Mouse (Mus musculus) limb, embryonic 14.5 days (tissue): ENCODE measurements at regions not wholly inside any gene's neighbourhood (a gene's known extent, or its start where the extent isn't known, plus 50 kb on each side); places are given as distances from the start of the nearest gene placed in this dataset.
A peak's percentile ranks its signal among the peaks of the same experiment; 100 is the strongest.
"Not testable (repeated sequence)": the region's sequence is repeated elsewhere in the genome, so short reads cannot be mapped to it uniquely, and the experiment has no call there.

Source experiments
- ATAC-seq: fragments of 200-750 bp; cut with Nextera tagmentation; 2 replicates; pipeline ENCODE4 v1.8.0; 2017; ENCODE audit warnings: low read depth, moderate number of reproducible peaks, moderate TSS enrichment; ENCODE audit not compliant: low FRiP score
- DNase-seq: peaks from one replicate; pipeline ENCODE4 v3.0.0-alpha.2; 2015; ENCODE audit warnings: low spot score
- H3K27ac ChIP-seq: fragments of 300-500 bp; sonication (generic); replicated peaks from 2 replicates; pipeline ENCODE4 v1.5.1; 2014; ENCODE audit warnings: low read depth, mild to moderate bottlenecking, low read length, moderate library complexity, mixed read lengths
- H3K27me3 ChIP-seq: fragments of 300-500 bp; sonication (generic); 2 replicates; pipeline ENCODE4 v1.6.1; 2014; ENCODE audit warnings: low read length, mixed read lengths; ENCODE audit not compliant: control insufficient read depth, insufficient read depth
- H3K36me3 ChIP-seq: fragments of 300-500 bp; sonication (generic); 2 replicates; pipeline ENCODE4 v1.6.1; 2014; ENCODE audit warnings: mild to moderate bottlenecking, low read length, moderate library complexity, mixed read lengths; ENCODE audit not compliant: control insufficient read depth, insufficient read depth
- H3K4me1 ChIP-seq: fragments of 300-500 bp; sonication (generic); 2 replicates; pipeline ENCODE4 v1.6.1; 2014; ENCODE audit warnings: antibody characterized with exemption, low read length, mixed read lengths; ENCODE audit not compliant: control insufficient read depth, insufficient read depth
- H3K4me2 ChIP-seq: fragments of 300-500 bp; sonication (generic); replicated peaks from 2 replicates; pipeline ENCODE4 v1.6.1; 2014; ENCODE audit warnings: low read depth, mild to moderate bottlenecking, low read length, moderate library complexity; ENCODE audit not compliant: severe bottlenecking
- H3K4me3 ChIP-seq: fragments of 300-500 bp; sonication (generic); replicated peaks from 2 replicates; pipeline ENCODE4 v1.5.1; 2014; ENCODE audit warnings: low read length
- H3K9ac ChIP-seq: fragments of 300-500 bp; sonication (generic); 2 replicates; pipeline ENCODE4 v1.6.1; 2014; ENCODE audit warnings: mild to moderate bottlenecking, low read depth, low read length, moderate library complexity; ENCODE audit not compliant: severe bottlenecking
- H3K9me3 ChIP-seq: fragments of 300-500 bp; sonication (generic); 2 replicates; pipeline ENCODE4 v1.6.1; 2016; ENCODE audit warnings: low read length; ENCODE audit not compliant: control insufficient read depth
- POLR2A ChIP-seq: fragments of 200-500 bp; IDR thresholded peaks from 2 replicates; pipeline ENCODE4 v1.8.0; 2012; ENCODE audit warnings: inconsistent platforms, mild to moderate bottlenecking, moderate library complexity, borderline replicate concordance; ENCODE audit not compliant: insufficient read depth, insufficient read length; ENCODE audit errors: extremely low read depth
- WGBS: fragments of 180-500 bp; shearing (Covaris S2); extraction: QIAGEN DNeasy Blood & Tissue Kit; methylation state at CpG from one replicate; pipeline ENCODE4 v1.1.7; 2014; 5-methylcytosine and 5-hydroxymethylcytosine counted together

GRCm38 (mm10) chr3:41504867-41505266 lies 50.7 kb upstream of the Jade1 start:
- no peak for ATAC-seq
- DNase-seq, result no peak
- H3K27me3 ChIP-seq, result no peaks in the 10 kb centered on the region
- H3K9me3 ChIP-seq, result no peaks in the 10 kb centered on the region
- no peaks in the 10 kb centered on the region for H3K4me1 ChIP-seq
- no peak overlapping the region for H3K9ac ChIP-seq
- H3K4me3 ChIP-seq, result no peak overlapping the region
- 95% methylated on average over 4 of the region's 4 CpGs for WGBS
- H3K36me3 ChIP-seq, result no peaks in the 10 kb centered on the region
- H3K27ac ChIP-seq, result no peak overlapping the region
- H3K4me2 ChIP-seq, result no peak overlapping the region
- no peak for TF ChIP-seq POLR2A

GRCm38 (mm10) chr3:41502161-41502560 lies 53.4 kb upstream of the Jade1 start:
- Histone ChIP-seq H3K4me2 (no peak overlapping the region), H3K36me3 (no peaks in the 10 kb centered on the region), H3K4me1 (no peaks in the 10 kb centered on the region), H3K4me3 (no peak overlapping the region), H3K27ac (no peak overlapping the region), H3K9me3 (no peaks in the 10 kb centered on the region), H3K9ac (no peak overlapping the region), H3K27me3 (no peaks in the 10 kb centered on the region)
- DNase-seq (no peak), ATAC-seq (no peak)
- TF ChIP-seq POLR2A, result no peak
- 82% methylated on average over 3 of the region's 3 CpGs for WGBS

DNA sequence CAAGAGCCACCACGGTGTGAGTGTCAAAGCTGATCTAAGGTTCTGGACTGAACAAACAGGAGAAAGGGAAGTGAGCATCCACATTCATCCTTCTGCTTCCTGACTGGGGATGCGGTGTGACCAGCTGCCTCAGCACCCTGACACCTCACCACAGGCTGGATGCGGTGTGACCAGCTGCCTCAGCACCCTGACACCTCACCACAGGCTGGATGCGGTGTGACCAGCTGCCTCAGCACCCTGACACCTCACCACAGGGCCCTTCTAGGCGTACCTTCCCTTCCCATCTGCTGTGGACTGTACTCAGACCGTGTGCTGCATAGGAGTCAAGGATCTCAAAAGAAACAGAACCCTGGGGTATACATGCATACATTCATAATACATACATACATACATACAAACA lies 53.9 kb upstream of the Jade1 start:
- not testable (repeated sequence) for ATAC-seq, H3K9me3 ChIP-seq, H3K9ac ChIP-seq, H3K4me1 ChIP-seq, H3K27me3 ChIP-seq, H3K4me3 ChIP-seq, H3K4me2 ChIP-seq, H3K27ac ChIP-seq, DNase-seq, H3K36me3 ChIP-seq
- 62% methylated on average over 6 of the region's 6 CpGs for WGBS

GRCm38 (mm10) chr3:41501124-41501523 lies 54.4 kb upstream of the Jade1 start:
- Histone ChIP-seq H3K9me3 (no peaks in the 10 kb centered on the region), H3K36me3 (no peaks in the 10 kb centered on the region), H3K27ac (no peak overlapping the region), H3K9ac (no peak overlapping the region), H3K4me3 (no peak overlapping the region), H3K27me3 (no peaks in the 10 kb centered on the region), H3K4me1 (no peaks in the 10 kb centered on the region), H3K4me2 (no peak overlapping the region)
- ATAC-seq, result no peak
- DNase-seq, result no peak
- no peak for TF ChIP-seq POLR2A
- WGBS, result 83% methylated on average over 6 of the region's 6 CpGs

DNA sequence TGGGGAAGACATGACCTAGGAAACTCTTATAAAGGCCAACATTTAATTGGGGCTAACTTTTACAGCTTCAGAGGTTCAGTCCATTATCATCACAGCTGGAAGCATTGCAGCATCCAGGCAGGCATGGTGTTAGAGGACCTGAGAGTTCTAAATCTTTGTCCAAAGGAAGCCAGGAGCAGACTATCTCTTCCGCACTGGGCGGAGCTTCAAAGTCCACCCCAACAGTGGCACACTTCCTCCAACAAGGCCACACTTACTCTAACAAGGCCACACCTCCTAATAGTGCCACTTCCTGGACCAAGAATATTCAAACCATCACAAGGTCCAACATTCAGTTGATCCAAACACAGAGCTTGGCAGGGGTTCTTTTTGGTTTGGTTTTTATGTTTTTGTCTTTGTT lies 55.9 kb upstream of the Jade1 start:
- WGBS, result 92% methylated on average over 2 of the region's 2 CpGs
- TF ChIP-seq POLR2A, result no peak
- Histone ChIP-seq H3K4me1 (no peaks in the 10 kb centered on the region), H3K36me3 (no peaks in the 10 kb centered on the region), H3K4me3 (no peak overlapping the region), H3K27ac (no peak overlapping the region), H3K4me2 (no peak overlapping the region), H3K27me3 (no peaks in the 10 kb centered on the region), H3K9me3 (no peaks in the 10 kb centered on the region), H3K9ac (no peak overlapping the region)
- DNase-seq (no peak), ATAC-seq (no peak)

DNA sequence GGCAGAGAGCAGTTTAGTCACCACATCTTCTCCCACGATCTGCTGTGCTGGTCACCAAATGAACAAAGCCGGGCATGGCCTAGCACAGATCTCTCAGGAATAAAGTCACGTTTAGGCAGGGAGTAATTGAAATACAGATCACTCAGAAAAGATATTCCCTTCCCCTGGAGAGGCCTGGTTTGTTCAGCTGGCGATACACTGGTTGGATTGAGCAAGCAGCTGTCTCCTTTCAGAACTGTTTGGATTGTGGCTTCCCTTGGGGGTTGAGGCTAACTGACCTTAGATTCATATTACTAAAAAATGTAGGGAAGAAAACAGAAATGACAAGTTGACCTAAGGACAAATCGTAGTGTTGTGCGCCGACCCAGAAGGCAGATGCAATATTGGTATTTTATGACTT lies 56.7 kb upstream of the Jade1 start:
- Histone ChIP-seq H3K9ac (no peak overlapping the region), H3K4me2 (no peak overlapping the region), H3K9me3 (no peaks in the 10 kb centered on the region), H3K36me3 (no peaks in the 10 kb centered on the region), H3K27me3 (no peaks in the 10 kb centered on the region), H3K4me3 (no peak overlapping the region), H3K27ac (no peak overlapping the region), H3K4me1 (no peaks in the 10 kb centered on the region)
- 80% methylated on average over 7 of the region's 7 CpGs for WGBS
- ATAC-seq, result peak; percentile 26; the same call in 1 of the 2 replicates
- TF ChIP-seq POLR2A, result no peak
- no peak for DNase-seq
